Mouse (Mus musculus) left cerebral cortex, adult 11 months (tissue): ENCODE results near the gene Aebp1.

Source experiments
- DNase-seq: peaks from one replicate; pipeline ENCODE4 v3.0.0; 2022; ENCODE audit warnings: low spot score

The Aebp1 gene

GRCm38 (mm10) chr11:5861678-5862393 is at the start of gene Aebp1:
Gene Aebp1, plus strand, starts transcription at chr11:5861947.
- no peak for DNase-seq

GRCm38 (mm10) chr11:5813381-5813780 is 48.4 kb upstream of the Aebp1 start:
- no peak for DNase-seq

- no peak for DNase-seq
These were observed 42.5 kb upstream of the Aebp1 start for GRCm38 (mm10) chr11:5819223-5819622.

- DNase-seq = no peak
These were observed 36.3 kb upstream of the Aebp1 start for GRCm38 (mm10) chr11:5825432-5825831.

- DNase-seq = no peak
These were observed 33.8 kb upstream of the Aebp1 start for GRCm38 (mm10) chr11:5827931-5828330.

- no peak for DNase-seq
These were observed 33.1 kb upstream of the Aebp1 start for GRCm38 (mm10) chr11:5828509-5829191.

GRCm38 (mm10) chr11:5829327-5829726 is 32.4 kb upstream of the Aebp1 start:
- DNase-seq = no peak

- no peak for DNase-seq
These were observed 27.2 kb upstream of the Aebp1 start for GRCm38 (mm10) chr11:5834506-5834905.

DNA sequence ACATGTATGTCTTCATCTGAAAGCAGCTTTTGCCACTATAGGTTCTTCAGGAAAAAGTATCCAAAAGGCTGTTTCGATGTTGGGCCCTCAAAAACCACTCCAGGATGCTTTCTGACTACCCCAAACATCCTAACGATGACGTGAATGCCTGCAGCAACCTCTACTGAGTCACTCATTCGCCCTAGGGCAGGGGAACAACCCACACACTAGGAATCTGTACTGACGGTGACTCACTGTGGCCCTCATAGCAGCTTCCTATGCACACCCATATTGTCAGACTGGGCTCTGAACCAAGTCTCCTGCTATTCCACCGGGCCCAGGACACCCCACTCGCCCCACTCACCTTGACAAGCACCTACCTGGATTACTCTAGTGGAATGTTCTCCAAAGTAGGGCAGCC is 26.7 kb upstream of the Aebp1 start:
- DNase-seq = no peak

DNA sequence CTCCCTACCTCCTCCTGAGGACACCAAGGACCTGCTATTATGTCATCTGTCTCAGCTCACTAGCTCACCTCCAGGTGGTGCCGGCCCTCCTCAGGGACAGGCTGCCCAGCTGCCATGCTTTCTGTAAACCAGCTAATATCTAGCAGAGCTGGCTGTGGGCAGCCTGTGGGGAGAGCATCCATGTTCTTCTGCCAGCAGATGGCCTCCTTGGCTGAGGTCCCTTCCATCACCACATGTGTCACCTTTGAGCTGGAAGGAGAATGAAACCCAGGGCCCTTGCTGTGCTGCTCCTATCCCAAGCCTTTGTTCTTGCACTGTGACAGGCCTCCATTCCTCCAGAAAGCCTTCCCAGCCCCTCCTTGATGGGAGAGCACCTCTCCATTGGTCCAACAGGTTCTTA is 25.6 kb upstream of the Aebp1 start:
- no peak for DNase-seq

- DNase-seq = peak; percentile 87
These were observed 24.2 kb upstream of the Aebp1 start, which contains the start of gene Polm for GRCm38 (mm10) chr11:5837251-5838246. Gene Polm, minus strand, starts transcription at chr11:5838016.

DNA sequence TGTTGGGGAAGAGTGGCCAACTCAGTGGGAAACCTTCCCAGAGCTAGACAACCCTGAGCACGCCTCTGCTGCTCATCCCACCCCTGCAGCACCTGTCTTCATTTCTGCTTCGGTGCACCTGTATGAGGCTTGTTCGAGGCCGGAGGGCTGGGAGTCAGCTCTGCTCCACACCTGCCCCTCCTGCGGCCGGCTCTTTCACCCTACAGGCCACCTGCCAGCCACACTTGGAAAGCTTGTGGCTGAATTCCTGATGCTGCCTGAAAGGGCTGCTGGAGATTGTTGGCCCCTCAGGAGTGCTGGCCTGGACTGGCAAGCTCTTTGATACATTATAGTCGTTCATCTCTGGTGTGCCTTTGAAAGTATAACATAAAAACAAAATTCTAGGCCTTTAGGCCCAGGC is 21.4 kb upstream of the Aebp1 start:
- DNase-seq = no peak

DNA sequence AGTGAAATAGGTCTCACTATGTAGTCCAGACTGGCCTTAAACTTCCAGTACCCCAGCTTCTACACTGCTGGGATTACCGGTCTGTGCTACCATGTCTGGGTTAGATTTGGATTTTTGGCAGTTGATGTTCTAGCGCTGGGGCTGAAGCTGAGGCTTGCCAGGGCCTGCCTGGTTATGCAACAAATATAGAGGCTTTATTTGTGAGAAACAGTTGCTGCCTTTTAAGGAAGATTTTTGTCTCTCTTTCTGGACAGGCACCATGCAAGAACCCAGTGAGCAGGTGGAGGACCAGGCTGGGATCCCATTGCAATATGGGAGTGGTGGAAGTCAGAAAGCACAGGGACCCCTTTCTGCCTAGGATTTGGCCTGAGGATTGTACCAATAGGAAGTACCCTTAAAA is 20.0 kb upstream of the Aebp1 start:
- DNase-seq = no peak

- no peak for DNase-seq
These were observed 18.6 kb upstream of the Aebp1 start for GRCm38 (mm10) chr11:5843131-5843530.

DNA sequence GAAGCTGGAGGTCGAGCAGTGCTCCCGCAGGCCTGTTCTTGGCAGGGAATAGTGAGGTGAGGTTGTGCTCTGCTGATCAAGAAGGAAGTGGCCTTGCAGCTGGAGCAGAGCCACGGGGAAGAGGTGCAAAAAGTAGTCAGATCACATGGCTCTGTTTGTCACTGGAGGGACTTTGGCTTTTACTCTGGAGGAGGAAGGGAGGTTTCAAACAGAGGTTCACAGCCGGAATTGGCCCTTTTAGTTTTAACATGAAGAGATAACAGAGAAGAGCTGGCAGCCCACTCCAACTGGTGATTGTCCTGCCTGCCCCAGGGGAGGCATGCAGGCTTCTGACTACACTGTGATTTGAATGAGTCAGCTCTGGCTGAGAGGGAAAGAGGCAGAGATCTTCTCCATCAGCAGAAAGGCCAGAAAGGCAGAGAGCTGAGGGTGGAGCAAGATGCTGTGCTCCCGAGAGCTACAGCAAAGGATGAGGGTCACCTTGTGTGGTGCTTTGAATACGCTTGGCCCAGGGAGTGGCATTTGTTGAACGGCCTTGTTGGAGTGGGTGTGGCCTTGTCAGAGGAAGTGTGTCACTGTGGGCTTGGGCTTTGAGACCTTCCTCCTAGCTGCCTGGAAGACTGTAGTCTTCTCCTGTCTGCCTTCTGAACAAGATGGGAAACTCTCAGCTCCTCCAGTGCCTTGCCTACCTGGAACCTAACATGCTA is 15.0 kb upstream of the Aebp1 start:
- no peak for DNase-seq

DNA sequence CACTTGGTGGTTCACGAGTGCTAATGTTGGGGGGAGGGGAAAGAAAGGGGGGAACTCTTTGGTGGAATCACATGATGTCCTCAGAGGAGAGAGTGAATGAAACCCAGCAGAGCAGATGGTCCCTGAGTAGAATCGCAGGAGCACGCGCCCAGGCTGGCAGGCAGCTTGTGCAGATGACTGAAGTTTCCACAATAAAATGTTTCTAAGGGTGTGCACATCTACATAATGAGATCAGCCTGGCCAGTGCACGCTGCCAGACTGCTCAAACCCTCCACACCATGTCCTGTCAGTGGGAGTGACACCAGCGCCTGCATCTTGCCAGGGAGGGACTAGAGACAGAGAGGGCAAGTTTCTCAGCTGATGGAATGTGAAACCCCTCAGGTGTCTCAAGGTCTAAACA is 13.0 kb upstream of the Aebp1 start:
- peak; percentile 47 for DNase-seq

DNA sequence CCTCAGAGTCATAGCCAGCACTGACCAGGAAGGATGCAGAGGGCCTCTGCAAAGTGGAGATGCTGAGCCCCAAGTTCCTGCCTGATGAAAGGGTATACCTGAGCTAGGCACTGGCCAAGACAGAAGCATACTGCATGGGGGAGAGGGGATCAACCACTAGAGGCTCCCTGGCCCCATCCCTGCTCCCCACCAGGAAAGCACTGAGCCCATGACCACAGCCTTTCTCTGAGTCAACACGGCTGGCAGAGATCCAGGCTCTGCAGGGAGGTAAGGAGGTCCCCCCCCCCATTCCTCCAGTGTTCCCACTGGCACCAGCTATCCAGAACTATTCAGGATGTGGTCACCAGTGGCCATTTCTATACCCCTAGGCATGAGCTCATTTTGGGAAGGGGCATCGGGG is 12.4 kb upstream of the Aebp1 start:
- no peak for DNase-seq

DNA sequence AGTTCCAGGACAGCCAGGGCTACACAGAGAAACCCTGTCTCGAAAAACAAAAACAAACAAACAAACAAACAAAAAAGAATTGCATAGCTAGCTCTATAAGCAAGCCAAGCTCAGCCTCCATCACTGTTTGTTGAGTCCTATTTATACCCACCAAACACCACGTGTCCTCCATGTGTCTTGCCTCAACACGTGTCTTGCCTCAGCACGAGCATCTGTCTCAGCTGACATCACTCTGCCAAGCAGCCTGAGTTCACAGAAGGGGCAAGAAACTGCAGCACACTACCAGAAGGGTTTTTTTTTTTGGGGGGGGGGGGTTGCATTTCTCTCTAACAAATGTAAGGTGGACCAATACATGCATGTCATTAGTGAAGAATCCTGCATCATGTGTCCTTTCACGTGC is 11.3 kb upstream of the Aebp1 start:
- no peak for DNase-seq

DNA sequence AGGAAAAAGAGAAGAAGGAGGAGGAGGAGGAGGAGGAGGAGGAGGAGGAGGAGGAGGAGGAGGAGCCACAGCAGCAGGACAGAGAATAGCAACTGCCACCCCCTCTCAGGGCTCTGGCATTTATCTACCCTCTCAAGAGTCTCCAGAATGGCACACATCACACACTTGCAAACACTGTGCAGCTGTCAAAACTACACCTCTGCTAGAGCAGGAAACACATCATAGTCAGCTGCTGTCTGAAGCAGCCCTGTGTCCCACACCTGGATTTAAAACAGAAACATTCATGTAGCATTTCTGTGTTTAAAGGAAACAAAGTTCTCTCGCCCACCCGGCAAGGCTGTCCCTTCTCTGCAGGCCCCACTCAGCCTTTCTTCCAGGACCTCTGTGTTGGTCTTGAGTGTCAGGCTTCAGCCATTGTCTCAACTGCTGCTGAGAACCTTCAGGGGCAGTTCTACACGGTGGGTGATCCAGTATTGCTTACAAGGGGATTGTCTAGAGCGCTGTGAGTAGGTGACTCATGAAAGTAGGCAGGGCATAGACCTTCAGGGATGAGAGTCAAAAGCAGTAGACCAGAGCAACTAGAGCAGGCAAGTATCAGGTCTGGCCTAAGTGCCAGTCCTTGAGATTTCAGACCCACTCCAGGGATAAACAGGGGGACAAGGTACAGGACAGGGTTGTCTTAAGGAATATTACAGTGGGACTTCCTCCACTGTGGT is 10.6 kb upstream of the Aebp1 start:
- no peak for DNase-seq

DNA sequence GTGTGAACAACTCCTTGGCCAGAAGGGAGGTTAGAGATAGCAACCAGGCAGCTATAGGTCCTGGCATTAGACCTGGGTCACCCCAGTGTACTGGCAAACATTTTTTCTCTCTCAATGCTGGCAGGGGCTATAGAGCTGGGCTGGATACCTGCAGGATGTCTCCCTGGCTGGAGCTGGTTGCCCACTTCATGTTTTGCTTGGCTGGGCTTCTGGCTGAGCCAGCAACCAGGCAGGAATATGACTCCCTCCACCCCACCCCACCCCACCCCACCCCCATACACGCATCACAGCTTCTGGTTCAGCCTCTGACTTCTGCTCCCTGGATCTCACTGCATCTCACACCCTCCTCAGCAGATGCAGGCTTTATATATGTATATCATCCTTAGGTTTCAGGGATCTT is 9.4 kb upstream of the Aebp1 start:
- DNase-seq = no peak

- no peak for DNase-seq
These were observed 6.3 kb upstream of the Aebp1 start for GRCm38 (mm10) chr11:5855481-5855880.
